Mouse (Mus musculus) myocyte (in vitro differentiated cells): Measurements from ENCODE around the gene Tmem132d. TPM values are rescaled to one million over a fixed set of nuclear protein-coding genes. Genes with fewer than 3 reads are reported as not detected.

ENCODE experiments used
- H3K27me3 ChIP-seq: one replicate; pipeline ENCODE4 v1.6.1; 2011; ENCODE audit not compliant: control insufficient read depth, insufficient read depth, insufficient read length
- H3K36me3 ChIP-seq: one replicate; pipeline ENCODE4 v1.6.1; 2011; ENCODE audit not compliant: control insufficient read depth, insufficient read depth
- H3K4me2 ChIP-seq: one replicate; pipeline ENCODE4 v1.6.1; 2011; ENCODE audit warnings: low read depth, control low read depth
- H3K4me3 ChIP-seq: one replicate; pipeline ENCODE4 v1.5.1; 2011; ENCODE audit warnings: mild to moderate bottlenecking, control low read depth, moderate library complexity
- H3K79me2 ChIP-seq: one replicate; pipeline ENCODE4 v1.6.1; 2011; ENCODE audit not compliant: control insufficient read depth, insufficient read depth
- H3ac ChIP-seq: one replicate; pipeline ENCODE4 v1.6.1; 2011; ENCODE audit not compliant: control insufficient read depth, insufficient read length
- CEBPB ChIP-seq: IDR thresholded peaks from 2 replicates; pipeline ENCODE4 v1.6.1; 2011; ENCODE audit warnings: mild to moderate bottlenecking, moderate library complexity; ENCODE audit not compliant: poor library complexity, insufficient read depth, severe bottlenecking
- E2F4 ChIP-seq: IDR thresholded peaks from one replicate; pipeline ENCODE4 v1.6.1; 2011; ENCODE audit warnings: mild to moderate bottlenecking, control low read depth, moderate library complexity; ENCODE audit not compliant: insufficient read depth
- MAX ChIP-seq: IDR thresholded peaks from one replicate; pipeline ENCODE4 v1.6.1; 2011; ENCODE audit warnings: low read depth, mild to moderate bottlenecking, control low read depth
- MYOD1 ChIP-seq, 3 experiments: IDR thresholded peaks; one replicate each; pipeline ENCODE4 v1.6.1; 2011; ENCODE audit warnings: control low read depth in 2 of 3, low read depth in 2 of 3, mild to moderate bottlenecking in 2 of 3, moderate library complexity in 1 of 3; ENCODE audit not compliant: insufficient read length in 2 of 3, control insufficient read depth in 1 of 3
- MYOG ChIP-seq, 3 experiments: IDR thresholded peaks; one replicate each; pipeline ENCODE4 v1.6.1; 2011; ENCODE audit warnings: control low read depth in 2 of 3, low read depth in 2 of 3, mild to moderate bottlenecking in 2 of 3; ENCODE audit not compliant: insufficient read length in 2 of 3, control insufficient read depth in 1 of 3, insufficient read depth in 1 of 3
- POLR2A ChIP-seq: IDR thresholded peaks from one replicate; pipeline ENCODE4 v1.6.1; 2011; ENCODE audit warnings: low read depth, mild to moderate bottlenecking, control low read depth, moderate library complexity; ENCODE audit not compliant: insufficient read length
- POLR2AphosphoS2 ChIP-seq: IDR thresholded peaks from one replicate; pipeline ENCODE4 v1.6.1; 2011; ENCODE audit warnings: low read depth, control low read depth; ENCODE audit not compliant: insufficient read length
- REST ChIP-seq: IDR thresholded peaks from one replicate; pipeline ENCODE4 v1.6.1; 2011; ENCODE audit warnings: mild to moderate bottlenecking, control low read depth, moderate library complexity; ENCODE audit not compliant: insufficient read depth, insufficient read length
- SRF ChIP-seq: IDR thresholded peaks from one replicate; pipeline ENCODE4 v1.6.1; 2011; ENCODE audit warnings: low read depth; ENCODE audit not compliant: control insufficient read depth, insufficient read length
- TCF12 ChIP-seq: IDR thresholded peaks from one replicate; pipeline ENCODE4 v1.6.1; 2011; ENCODE audit warnings: mild to moderate bottlenecking, control low read depth; ENCODE audit not compliant: poor library complexity, insufficient read depth, severe bottlenecking
- TCF3 ChIP-seq: IDR thresholded peaks from one replicate; pipeline ENCODE4 v1.6.1; 2011; ENCODE audit warnings: low read depth, control low read depth; ENCODE audit not compliant: insufficient read length
- USF1 ChIP-seq: IDR thresholded peaks from one replicate; pipeline ENCODE4 v1.6.1; 2011; ENCODE audit warnings: low read depth, mild to moderate bottlenecking, control low read depth, moderate library complexity
- polyA plus RNA-seq: library from polyadenylated mRNA; unstranded; fragments of >200 nt; fragmentation: generic; extraction: Trizol; gene quantifications from one replicate; pipeline ENCODE4 v1.2.1, GENCODE M21; 2012; ENCODE audit warnings: missing spikeins

Gene Tmem132d
- polyA plus RNA-seq, 1 experiment = not detected

DNA sequence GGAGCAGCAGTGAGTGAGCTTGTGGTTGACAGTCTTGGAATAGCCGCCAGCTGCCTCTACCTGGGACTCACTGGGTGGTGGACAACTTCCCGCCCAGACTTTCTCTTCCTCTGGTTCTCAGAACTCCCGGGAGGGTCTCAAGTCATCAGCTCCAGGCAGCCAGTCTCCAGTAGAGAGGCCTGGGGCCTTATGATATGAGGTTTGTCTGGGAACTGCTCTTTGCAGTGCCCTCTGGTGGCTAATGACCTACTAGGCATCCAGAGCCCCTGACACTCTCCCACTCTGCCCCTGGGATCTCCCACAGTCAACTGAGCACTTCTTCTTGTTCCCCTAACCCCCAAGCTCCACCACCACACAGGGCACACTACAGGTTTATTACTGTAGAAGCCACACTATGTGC is 27.7 kb upstream of the Tmem132d start:
- H3K79me2 ChIP-seq = no peaks in the 10 kb centered on the region
- TF ChIP-seq POLR2AphosphoS2 (no peak), MYOG (IDR thresholded peaks at IDR 0.05; ENCODE audit: control insufficient read depth in 1 of 3, insufficient read depth in 1 of 3, insufficient read length in 2 of 3, low read depth in 2 of 3) (no peak), E2F4 (no peak), MAX (no peak), MYOD1 (IDR thresholded peaks at IDR 0.05; ENCODE audit: control insufficient read depth in 1 of 3, insufficient read length in 2 of 3, low read depth in 2 of 3) (no peak), SRF (no peak), REST (no peak), POLR2A (no peak), TCF3 (no peak), USF1 (no peak), TCF12 (no peak), CEBPB (no peak)
- H3K4me2 ChIP-seq = no peak overlapping the region
- no peaks in the 10 kb centered on the region for H3K36me3 ChIP-seq
- no peak overlapping the region for H3ac ChIP-seq
- H3K4me3 ChIP-seq = no peak overlapping the region
- no peaks in the 10 kb centered on the region for H3K27me3 ChIP-seq

- H3K4me3 ChIP-seq = no peak overlapping the region
- H3ac ChIP-seq = no peak overlapping the region
- H3K27me3 ChIP-seq = no peaks in the 10 kb centered on the region
- no peak overlapping the region for H3K4me2 ChIP-seq
- H3K79me2 ChIP-seq = no peaks in the 10 kb centered on the region
- H3K36me3 ChIP-seq = no peaks in the 10 kb centered on the region
- TF ChIP-seq TCF12 (no peak), E2F4 (no peak), REST (no peak), SRF (no peak), MAX (no peak), CEBPB (no peak), TCF3 (no peak)
These were observed 22.9 kb upstream of the Tmem132d start for GRCm38 (mm10) chr5:128455732-128456131.

- no peaks in the 10 kb centered on the region for H3K79me2 ChIP-seq
- no peak overlapping the region for H3K4me3 ChIP-seq
- TF ChIP-seq POLR2AphosphoS2 = no peak
- no peak for TF ChIP-seq MYOD1 (IDR thresholded peaks at IDR 0.05; ENCODE audit: control insufficient read depth in 1 of 3, insufficient read length in 2 of 3, low read depth in 2 of 3)
- no peak for TF ChIP-seq E2F4
- no peak for TF ChIP-seq MYOG (IDR thresholded peaks at IDR 0.05; ENCODE audit: control insufficient read depth in 1 of 3, insufficient read depth in 1 of 3, insufficient read length in 2 of 3, low read depth in 2 of 3)
- TF ChIP-seq MAX = no peak
- TF ChIP-seq POLR2A = no peak
- no peak for TF ChIP-seq CEBPB
- TF ChIP-seq TCF12 = no peak
- no peak for TF ChIP-seq USF1
- no peak for TF ChIP-seq SRF
- TF ChIP-seq REST = no peak
- TF ChIP-seq TCF3 = no peak
These were observed 19.3 kb upstream of the Tmem132d start for GRCm38 (mm10) chr5:128452196-128452595.

GRCm38 (mm10) chr5:128450808-128451207 is 17.9 kb upstream of the Tmem132d start:
- Histone ChIP-seq H3K4me2 (no peak overlapping the region), H3ac (no peak overlapping the region), H3K4me3 (no peak overlapping the region), H3K27me3 (no peaks in the 10 kb centered on the region), H3K36me3 (no peaks in the 10 kb centered on the region), H3K79me2 (no peaks in the 10 kb centered on the region)
- no peak for TF ChIP-seq REST
- no peak for TF ChIP-seq CEBPB
- no peak for TF ChIP-seq E2F4
- TF ChIP-seq POLR2AphosphoS2 = no peak
- no peak for TF ChIP-seq TCF3
- no peak for TF ChIP-seq TCF12
- no peak for TF ChIP-seq SRF
- no peak for TF ChIP-seq POLR2A
- TF ChIP-seq MYOG (IDR thresholded peaks at IDR 0.05; ENCODE audit: control insufficient read depth in 1 of 3, insufficient read depth in 1 of 3, insufficient read length in 2 of 3, low read depth in 2 of 3) = no peak
- no peak for TF ChIP-seq MAX
- no peak for TF ChIP-seq MYOD1 (IDR thresholded peaks at IDR 0.05; ENCODE audit: control insufficient read depth in 1 of 3, insufficient read length in 2 of 3, low read depth in 2 of 3)
- no peak for TF ChIP-seq USF1

More at GRCm38 (mm10) chr5:128452196-128452595, 19.3 kb upstream of the Tmem132d start:
- Histone ChIP-seq H3K36me3 (no peaks in the 10 kb centered on the region), H3K4me2 (no peak overlapping the region), H3ac (no peak overlapping the region), H3K27me3 (no peaks in the 10 kb centered on the region)

DNA sequence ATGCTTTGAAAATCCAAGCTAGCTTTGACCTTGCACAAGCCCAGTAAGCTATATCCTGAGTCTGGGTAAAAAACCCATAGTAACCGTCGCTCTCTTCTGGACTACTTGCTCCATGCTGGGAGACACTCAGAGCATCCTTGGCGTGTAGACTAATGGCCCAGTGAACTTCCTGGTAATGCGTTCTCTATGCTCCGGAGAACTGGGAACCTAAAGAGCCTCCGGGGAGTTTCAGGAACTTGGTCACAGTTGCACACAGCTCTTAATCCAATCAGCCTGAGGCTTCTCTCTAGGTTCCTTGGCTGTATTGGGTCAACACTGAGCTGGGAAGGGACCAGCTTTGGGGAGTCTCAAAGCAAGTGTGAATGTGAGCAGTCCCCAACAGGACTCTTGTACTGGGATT is 12.0 kb upstream of the Tmem132d start:
- TF ChIP-seq CEBPB (no peak), POLR2AphosphoS2 (no peak), REST (no peak), POLR2A (no peak)
- Histone ChIP-seq H3K36me3 (no peaks in the 10 kb centered on the region), H3K4me2 (no peak overlapping the region), H3K27me3 (no peaks in the 10 kb centered on the region), H3K79me2 (no peaks in the 10 kb centered on the region), H3K4me3 (no peak overlapping the region), H3ac (no peak overlapping the region)
